Mouse (Mus musculus): ENCODE data around the gene Cbarp.

Cbarp gene

DNA sequence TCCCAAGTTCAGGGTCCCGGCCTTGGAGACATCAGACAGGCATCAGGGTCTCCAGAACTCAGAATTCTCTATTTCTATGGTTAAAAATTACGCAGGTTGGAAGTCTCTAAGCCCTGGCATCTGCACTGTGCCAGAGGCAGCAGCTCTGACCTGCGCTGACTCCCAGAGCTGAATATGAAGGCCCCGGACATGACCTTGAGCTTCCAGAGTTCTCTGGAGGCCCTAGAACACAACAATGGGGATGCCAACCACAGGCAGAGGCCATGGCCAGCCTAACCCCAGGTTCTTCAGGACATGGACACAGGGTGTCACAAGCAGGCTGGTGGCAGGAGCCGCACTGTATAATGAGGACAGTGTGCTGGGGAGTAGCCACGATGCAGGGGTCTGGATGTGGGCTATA lies 46.5 kb downstream of the Cbarp start:
- no peak for DNase-seq (ENCODE audit: low spot score)

GRCm38 (mm10) chr10:80092690-80093089 lies 47.9 kb downstream of the Cbarp start:
- DNase-seq (ENCODE audit: low spot score): no peak

DNA sequence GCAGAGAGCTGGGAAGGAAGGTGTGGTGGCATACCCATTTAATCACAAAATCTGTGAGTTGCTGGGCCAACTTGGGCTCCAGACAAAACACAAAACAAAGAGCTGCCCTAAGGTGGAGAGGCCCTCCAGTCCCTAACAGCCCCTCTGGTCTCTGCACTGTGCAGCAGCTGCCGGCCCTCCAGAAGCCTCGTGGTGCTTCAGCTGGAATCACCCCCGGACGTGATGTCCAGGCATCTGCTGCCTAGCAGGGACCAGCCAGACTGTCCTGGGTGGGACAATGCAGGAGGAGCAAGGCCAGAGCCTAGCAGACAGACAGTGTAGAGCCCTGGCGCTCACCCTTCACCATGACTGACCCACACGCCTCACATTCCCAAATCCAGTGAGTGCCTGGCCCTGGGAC lies 49.1 kb downstream of the Cbarp start:
- DNase-seq (ENCODE audit: low spot score): no peak

DNA sequence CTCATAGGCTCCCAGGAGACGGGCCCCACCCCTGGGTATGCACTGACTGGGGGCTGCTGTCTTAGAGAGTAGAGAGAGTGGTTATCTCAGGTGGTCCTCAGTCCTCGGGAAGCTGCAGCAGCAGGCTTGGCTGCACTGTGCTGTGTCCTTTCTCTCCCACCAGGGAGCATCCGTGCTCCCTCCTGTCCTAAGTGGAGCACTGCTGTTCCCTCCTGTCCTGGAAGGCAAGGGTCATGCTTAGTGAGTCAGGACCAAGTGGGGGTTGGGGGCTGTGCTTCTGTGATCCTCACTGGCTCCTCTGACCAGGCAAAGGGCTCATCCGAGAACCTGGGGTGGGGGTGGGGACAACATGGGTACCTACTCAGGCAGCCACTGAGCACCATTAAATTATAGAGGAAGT lies 51.5 kb downstream of the Cbarp start:
- DNase-seq (ENCODE audit: low spot score): no peak

- no peak for DNase-seq (ENCODE audit: low spot score)
These were observed 53.2 kb downstream of the Cbarp start for GRCm38 (mm10) chr10:80087483-80087882.

GRCm38 (mm10) chr10:80086847-80087246 lies 53.8 kb downstream of the Cbarp start:
- DNase-seq (ENCODE audit: low spot score): peak; percentile 38

GRCm38 (mm10) chr10:80084817-80085487 lies 55.7 kb downstream of the Cbarp start:
- DNase-seq (ENCODE audit: low spot score): no peak

DNA sequence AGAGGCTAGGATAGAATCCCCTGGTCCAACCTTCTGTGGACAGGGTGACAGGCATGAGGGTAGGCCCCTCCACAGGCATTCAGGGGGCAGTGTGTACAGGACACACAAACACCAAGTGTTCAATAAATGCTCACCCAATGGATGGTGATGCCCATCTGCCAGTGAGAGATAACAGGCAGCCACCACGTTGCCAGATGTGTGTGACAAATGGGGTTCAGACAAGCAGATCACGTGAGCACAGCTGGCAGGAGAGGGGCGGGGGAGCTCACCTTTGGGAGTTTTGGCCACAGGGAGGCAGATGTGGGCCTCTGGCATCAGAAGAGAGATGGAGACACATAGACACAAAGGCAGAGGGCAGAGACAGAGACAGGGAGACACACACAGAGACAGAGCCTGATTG lies 59.6 kb downstream of the Cbarp start:
- DNase-seq (ENCODE audit: low spot score): no peak

Measured in layer of hippocampus, adult 11-12 months (tissue).